Mouse (Mus musculus): ENCODE results near the gene Entpd7.

Gene Entpd7

GRCm38 (mm10) chr19:43775433-43775832, 86.0 kb downstream of the Entpd7 start:
- no peak for DNase-seq

- no peak for DNase-seq
These were observed 87.1 kb downstream of the Entpd7 start for GRCm38 (mm10) chr19:43776561-43776960.

- no peak for DNase-seq
These were observed 87.8 kb downstream of the Entpd7 start for GRCm38 (mm10) chr19:43777308-43777707.

- no peak for DNase-seq
These were observed 90.9 kb downstream of the Entpd7 start for GRCm38 (mm10) chr19:43780391-43780790.

- peak; percentile 51 for DNase-seq
These were observed 92.5 kb downstream of the Entpd7 start, which contains the start of gene Abcc2 for GRCm38 (mm10) chr19:43781980-43782379. TSS of gene Abcc2 (plus strand) at chr19:43782192.

All from kidney, postnatal 14 days (tissue).